Mouse (Mus musculus) heart, embryonic 11.5 days (tissue): ENCODE data around the gene Pvr. TPM values are rescaled to one million over a fixed set of nuclear protein-coding genes. Genes with fewer than 3 reads are reported as not detected.
"Not testable (repeated sequence)": the region's sequence is repeated elsewhere in the genome, so short reads cannot be mapped to it uniquely, and the experiment has no call there.

Source experiments
- ATAC-seq: fragments of 200-750 bp; cut with Nextera tagmentation; replicated peaks from 2 replicates; pipeline ENCODE4 v1.8.0; 2017; ENCODE audit warnings: moderate library complexity; ENCODE audit not compliant: insufficient number of reproducible peaks, low FRiP score, low TSS enrichment
- H3K27ac ChIP-seq: fragments of 300-500 bp; sonication (generic); 2 replicates; pipeline ENCODE4 v1.5.1; 2014; ENCODE audit warnings: mild to moderate bottlenecking, low read depth, low read length
- H3K27me3 ChIP-seq: fragments of 300-500 bp; sonication (generic); 2 replicates; pipeline ENCODE4 v1.6.1; 2014; ENCODE audit warnings: mild to moderate bottlenecking, low read length, mixed read lengths; ENCODE audit not compliant: control insufficient read depth, insufficient read depth
- H3K36me3 ChIP-seq: fragments of 300-500 bp; sonication (generic); 2 replicates; pipeline ENCODE4 v1.6.1; 2014; ENCODE audit warnings: mild to moderate bottlenecking, low read length, moderate library complexity, mixed read lengths; ENCODE audit not compliant: control insufficient read depth, insufficient read depth
- H3K4me1 ChIP-seq: fragments of 300-500 bp; sonication (generic); 2 replicates; pipeline ENCODE4 v1.6.1; 2014; ENCODE audit warnings: low read length; ENCODE audit not compliant: control insufficient read depth, insufficient read depth
- H3K4me2 ChIP-seq: fragments of 300-500 bp; sonication (generic); 2 replicates; pipeline ENCODE4 v1.6.1; 2014; ENCODE audit warnings: mild to moderate bottlenecking, moderate library complexity
- H3K4me3 ChIP-seq: fragments of 300-500 bp; sonication (generic); 2 replicates; pipeline ENCODE4 v1.5.1; 2014; ENCODE audit warnings: low read depth, low read length
- H3K9ac ChIP-seq: fragments of 300-500 bp; sonication (generic); 2 replicates; pipeline ENCODE4 v1.6.1; 2014; ENCODE audit warnings: mild to moderate bottlenecking, low read depth, low read length, moderate library complexity
- H3K9me3 ChIP-seq: fragments of 300-500 bp; sonication (generic); replicated peaks from 2 replicates; pipeline ENCODE4 v1.6.1; 2016; ENCODE audit warnings: low read length; ENCODE audit not compliant: control insufficient read depth
- WGBS: fragments of 180-500 bp; shearing (Covaris S2); extraction: QIAGEN DNeasy Blood & Tissue Kit; methylation state at CpG from one replicate; pipeline ENCODE4 v1.1.7; 2014; ENCODE audit not compliant: insufficient replicate concordance; 5-methylcytosine and 5-hydroxymethylcytosine counted together
- polyA plus RNA-seq: library from polyadenylated mRNA; unstranded; fragments of >200 nt; fragmentation: Nextera tagmentation; extraction: Ambion mirVana; gene quantifications from 2 replicates; pipeline ENCODE4 v1.2.1, GENCODE M21; 2014

Gene Pvr
- polyA plus RNA-seq, 1 experiment from 2014 or later = 12.0 TPM

DNA sequence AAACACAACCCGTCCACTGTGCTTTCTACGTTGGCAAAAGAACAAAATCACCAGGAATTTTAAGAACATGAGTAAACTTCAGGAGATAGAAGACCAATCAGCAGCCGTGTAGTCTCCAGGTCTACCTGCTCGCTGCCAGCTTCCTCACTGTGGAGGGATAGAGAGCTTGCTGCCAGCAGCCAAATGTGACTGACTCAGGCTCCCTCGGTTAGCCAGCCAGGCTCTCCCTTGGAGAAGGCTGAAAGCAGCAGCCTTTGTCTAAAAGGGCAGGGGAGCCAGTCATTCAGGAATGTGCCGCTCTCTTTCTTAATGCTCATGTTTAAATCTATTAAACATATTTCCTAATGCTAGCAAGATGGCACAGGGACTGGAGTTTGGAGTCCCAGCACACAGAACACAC is 9.5 kb upstream of the Pvr start:
- not testable (repeated sequence) for H3K9me3 ChIP-seq, H3K36me3 ChIP-seq, H3K27me3 ChIP-seq, H3K27ac ChIP-seq, H3K4me3 ChIP-seq, H3K4me2 ChIP-seq, ATAC-seq, H3K4me1 ChIP-seq, H3K9ac ChIP-seq
- WGBS = 70% methylated on average over 6 of the region's 6 CpGs

DNA sequence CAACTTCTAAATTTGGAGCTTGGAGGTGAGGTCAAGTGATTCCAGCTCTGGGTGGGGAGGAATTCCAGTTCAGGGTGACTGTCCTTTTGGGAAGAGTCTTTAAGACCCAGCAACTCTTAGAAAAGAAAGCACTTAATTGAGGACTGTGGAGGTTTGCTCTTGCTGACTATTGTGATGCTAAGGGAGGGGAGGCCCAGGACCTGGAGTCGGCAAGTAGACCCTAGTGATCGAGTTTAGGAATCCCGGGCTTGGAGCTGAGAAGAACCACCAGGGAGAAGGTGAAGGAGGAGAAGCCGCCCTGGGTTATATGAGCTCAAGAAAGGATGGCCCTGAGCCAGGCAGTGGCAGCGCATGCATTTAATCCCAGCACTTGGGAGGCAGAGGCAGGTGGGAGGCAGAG is 7.5 kb upstream of the Pvr start:
- Histone ChIP-seq H3K4me3 (no peak overlapping the region), H3K36me3 (no peaks in the 10 kb centered on the region), H3K4me2 (no peak overlapping the region), H3K27me3 (no peaks in the 10 kb centered on the region), H3K9ac (no peak overlapping the region), H3K9me3 (no peaks in the 10 kb centered on the region), H3K4me1 (peaks cover 5% of the 10 kb centered on the region; the same call in 1 of the 2 replicates), H3K27ac (no peak overlapping the region)
- ATAC-seq = no peak
- 73% methylated on average over 5 of the region's 5 CpGs for WGBS

DNA sequence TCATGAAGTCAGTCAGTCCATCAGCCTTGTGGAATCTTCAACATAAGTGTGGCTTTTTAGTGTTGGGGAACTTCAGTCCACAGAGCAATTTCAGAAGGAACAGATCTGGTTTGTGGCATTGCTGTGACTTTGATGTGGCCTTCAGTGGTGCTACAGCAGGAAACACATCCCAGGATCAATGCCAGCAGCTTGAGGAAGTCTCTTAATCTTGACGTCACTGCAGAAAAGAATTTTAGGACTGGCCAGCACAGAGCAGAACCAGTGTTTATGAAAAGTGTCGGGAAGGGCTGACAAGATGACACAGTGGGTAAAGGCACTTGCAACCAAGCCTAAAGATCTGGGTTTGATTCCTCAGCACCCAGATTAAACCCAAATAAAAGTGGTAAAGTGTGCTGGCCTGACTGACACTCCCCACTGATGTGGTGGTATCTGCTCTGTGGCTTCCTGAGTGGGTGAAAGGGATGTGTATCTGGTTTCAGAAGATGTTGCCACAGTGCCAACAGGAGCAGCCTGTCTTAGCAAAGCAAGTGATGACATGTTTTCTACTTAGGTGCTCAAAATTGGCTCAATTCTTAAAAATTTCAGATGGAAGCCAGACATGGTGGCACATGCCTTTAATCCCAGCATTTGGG is 6.0 kb upstream of the Pvr start:
- no peaks in the 10 kb centered on the region for H3K36me3 ChIP-seq
- no peaks in the 10 kb centered on the region for H3K27me3 ChIP-seq
- no peak overlapping the region for H3K4me2 ChIP-seq
- H3K4me3 ChIP-seq = no peak overlapping the region
- no peaks in the 10 kb centered on the region for H3K4me1 ChIP-seq
- no peaks in the 10 kb centered on the region for H3K9me3 ChIP-seq
- WGBS = 27% methylated on average over 2 of the region's 2 CpGs
- no peak overlapping the region for H3K27ac ChIP-seq
- no peak overlapping the region for H3K9ac ChIP-seq
- ATAC-seq = no peak

DNA sequence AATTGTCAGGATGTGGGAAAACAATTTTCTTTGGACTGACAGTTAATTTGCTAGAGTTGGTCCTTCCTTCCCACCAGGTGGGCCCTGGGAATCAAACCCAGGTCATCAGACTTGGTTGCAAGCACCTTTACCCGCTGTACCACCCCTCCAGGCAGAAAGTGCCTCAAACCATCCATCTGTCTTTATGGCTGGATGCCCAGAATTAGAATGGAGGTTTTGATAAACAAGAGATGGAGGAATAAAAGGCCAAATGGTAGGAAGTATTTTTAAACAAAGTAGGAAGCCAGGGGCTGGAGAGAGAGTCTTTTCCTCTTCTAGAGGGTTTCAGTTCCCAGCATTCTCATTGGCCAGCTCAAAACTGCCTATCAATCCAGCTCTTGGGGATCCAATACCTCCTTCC is 4.4 kb upstream of the Pvr start:
- 75% methylated on average over 1 of the region's 1 CpGs for WGBS
- no peak overlapping the region for H3K4me3 ChIP-seq
- H3K4me2 ChIP-seq = no peak overlapping the region
- H3K27ac ChIP-seq = no peak overlapping the region
- H3K4me1 ChIP-seq = 0 out of 2 replicates have a peak, but pooled peaks cover 2% of the 10 kb centered on the region
- no peak overlapping the region for H3K9ac ChIP-seq
- no peak for ATAC-seq
- H3K9me3 ChIP-seq = no peaks in the 10 kb centered on the region
- H3K36me3 ChIP-seq = no peaks in the 10 kb centered on the region
- H3K27me3 ChIP-seq = no peaks in the 10 kb centered on the region

DNA sequence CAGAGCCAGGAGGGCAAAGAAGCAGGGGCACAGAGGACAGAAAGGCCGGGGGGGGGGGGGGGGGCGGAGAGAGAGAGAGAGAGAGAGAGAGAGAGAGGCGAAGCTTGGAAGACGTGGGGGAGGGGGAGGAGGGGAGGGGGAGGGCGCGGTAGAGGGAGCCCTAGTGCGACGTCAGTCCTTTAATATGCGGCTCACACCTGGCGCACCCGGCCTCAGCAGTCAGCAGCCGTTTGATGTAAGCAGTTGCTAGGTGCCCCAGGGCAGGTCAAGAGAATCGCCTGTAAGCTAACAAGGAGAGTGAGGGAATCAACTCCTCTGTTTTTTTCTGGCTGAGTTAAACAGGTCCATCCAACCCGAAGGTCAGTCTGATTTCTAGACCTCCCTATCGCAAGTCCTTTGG is 2.8 kb upstream of the Pvr start:
- no peak overlapping the region for H3K9ac ChIP-seq
- WGBS = 8% methylated on average over 10 of the region's 15 CpGs
- no peak for ATAC-seq
- no peak overlapping the region for H3K27ac ChIP-seq
- 0 out of 2 replicates have a peak, but pooled peaks cover 6% of the 10 kb centered on the region for H3K4me1 ChIP-seq
- no peak overlapping the region for H3K4me3 ChIP-seq
- no peaks in the 10 kb centered on the region for H3K36me3 ChIP-seq
- peak overlapping the region; percentile 47 for H3K4me2 ChIP-seq
- H3K27me3 ChIP-seq = no peaks in the 10 kb centered on the region
- no peaks in the 10 kb centered on the region for H3K9me3 ChIP-seq

DNA sequence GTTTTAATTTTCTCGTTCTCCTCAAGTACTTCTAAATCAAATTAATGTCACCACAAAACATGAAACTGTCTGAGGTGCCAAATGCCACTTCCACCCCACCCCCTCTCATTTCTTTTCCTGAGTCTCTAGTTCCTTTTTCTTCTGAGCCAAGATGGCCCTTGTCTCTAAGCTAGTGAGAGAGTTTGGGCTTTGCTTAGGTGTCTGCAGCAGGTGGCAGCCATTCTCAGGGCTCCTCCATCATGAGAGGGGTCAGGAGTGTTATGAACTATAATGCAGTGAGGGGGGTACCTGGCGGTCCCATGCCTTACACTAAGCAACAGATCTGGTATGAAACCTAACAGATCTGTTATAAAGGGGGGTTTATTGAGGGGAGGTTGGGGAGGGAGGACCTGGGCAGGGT is 2.4 kb upstream of the Pvr start:
- no peaks in the 10 kb centered on the region for H3K36me3 ChIP-seq
- no peak overlapping the region for H3K4me2 ChIP-seq
- no peaks in the 10 kb centered on the region for H3K27me3 ChIP-seq
- H3K9ac ChIP-seq = no peak overlapping the region
- H3K4me1 ChIP-seq = 0 out of 2 replicates have a peak, but pooled peaks cover 6% of the 10 kb centered on the region
- no peak overlapping the region for H3K4me3 ChIP-seq
- WGBS = 40% methylated on average over 2 of the region's 2 CpGs
- H3K27ac ChIP-seq = no peak overlapping the region
- ATAC-seq = no peak
- no peaks in the 10 kb centered on the region for H3K9me3 ChIP-seq

DNA sequence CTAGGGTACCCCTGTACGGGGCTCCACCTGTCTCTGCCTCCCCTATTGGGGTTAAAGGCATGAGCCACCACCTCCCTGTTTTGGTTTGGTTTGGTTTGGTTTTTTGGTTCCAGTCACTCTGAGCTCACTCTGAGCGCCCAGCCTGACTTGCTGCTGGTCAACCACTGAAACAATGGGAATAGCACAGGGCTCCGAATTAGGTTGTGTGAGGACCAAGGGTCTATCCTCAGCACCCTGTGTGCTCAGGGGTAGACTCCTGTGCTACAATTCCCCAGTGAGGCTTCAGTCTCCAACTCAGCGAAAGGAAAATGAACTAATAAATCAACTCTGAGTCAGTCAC is 824 bp downstream of the Pvr start:
- Histone ChIP-seq H3K27ac (peak overlapping the region; percentile 85), H3K9me3 (no peaks in the 10 kb centered on the region), H3K27me3 (no peaks in the 10 kb centered on the region), H3K4me2 (peak overlapping the region; percentile 66), H3K4me1 (0 out of 2 replicates have a peak, but pooled peaks cover 6% of the 10 kb centered on the region), H3K36me3 (peaks cover 13% of the 10 kb centered on the region), H3K9ac (peak overlapping the region; percentile 87), H3K4me3 (peak overlapping the region; percentile 86)
- 0 out of 2 replicates have a peak, but pooled peaks have one; percentile 2 for ATAC-seq
- 26% methylated on average over 4 of the region's 4 CpGs for WGBS

DNA sequence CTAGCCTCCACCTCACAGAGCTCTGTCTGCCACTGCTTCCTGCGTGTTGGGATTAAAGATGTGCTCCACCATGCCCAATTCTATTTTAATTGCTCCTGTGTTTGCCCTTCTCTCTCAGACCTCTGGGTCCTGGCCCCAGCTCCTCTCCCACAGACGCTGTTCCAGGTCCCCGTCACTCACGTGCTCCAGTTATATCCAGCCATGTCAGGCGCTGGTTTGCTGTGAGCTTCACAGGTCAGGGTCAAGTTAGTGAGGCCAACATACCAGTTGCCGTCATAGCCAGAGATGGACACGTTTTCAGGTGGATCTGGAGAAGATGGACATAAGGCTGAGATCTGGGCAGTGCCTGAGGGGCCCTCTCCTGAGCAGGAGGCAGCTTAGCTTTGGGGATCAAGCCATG is 6.4 kb downstream of the Pvr start:
- Histone ChIP-seq H3K9me3 (no peaks in the 10 kb centered on the region), H3K4me2 (no peak overlapping the region), H3K27ac (no peak overlapping the region), H3K36me3 (peaks cover 24% of the 10 kb centered on the region), H3K9ac (no peak overlapping the region), H3K27me3 (no peaks in the 10 kb centered on the region), H3K4me3 (no peak overlapping the region), H3K4me1 (no peaks in the 10 kb centered on the region)
- 82% methylated on average over 7 of the region's 7 CpGs for WGBS
- no peak for ATAC-seq
